Mouse (Mus musculus): Measurements from ENCODE around the gene Olfr412. TPM values are rescaled to one million over a fixed set of nuclear protein-coding genes. Genes with fewer than 3 reads are reported as not detected.

The Olfr412 gene
- not detected in 2 replicates for polyA plus RNA-seq (2012; rRNA removed)

GRCm38 (mm10) chr11:74361769-74362168 lies at the start of gene Olfr412:
Olfr412 (plus strand) TSS chr11:74362069.

DNA sequence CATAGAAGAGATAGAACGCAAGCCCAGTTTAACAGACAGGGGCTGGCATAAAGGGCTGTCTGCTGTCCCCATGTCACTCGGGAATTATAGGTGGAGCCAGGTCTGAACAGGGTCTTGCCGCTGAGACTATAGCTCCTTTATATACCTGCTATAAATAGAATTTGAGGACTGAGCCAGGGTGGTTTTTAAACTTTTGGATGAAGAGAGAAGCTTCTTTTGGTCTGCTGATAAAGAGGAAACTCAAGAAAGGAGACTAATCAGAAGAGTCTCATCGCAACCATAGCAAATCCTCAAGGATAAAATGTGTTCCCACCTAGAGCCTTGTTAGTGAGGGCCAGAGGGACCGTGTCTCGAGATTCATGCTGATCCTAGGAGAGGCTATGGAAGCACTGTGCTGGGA lies 23.9 kb upstream of the Olfr412 start, which contains the start of gene Olfr410:
Gene Olfr410, minus strand, starts transcription at position 101 of the 400 bp plus-strand sequence.

GRCm38 (mm10) chr11:74352550-74352949 lies 9.3 kb upstream of the Olfr412 start, which contains the start of gene Olfr411:
Olfr411 (minus strand) TSS chr11:74352650.

Other genes with a start within 250 kb of the Olfr412 start
- not detected in 2 replicates for gene Olfr401, start 248.4 kb upstream of the Olfr412 start, polyA plus RNA-seq (2012; rRNA removed)
- gene Olfr402, start 208.5 kb upstream of the Olfr412 start, polyA plus RNA-seq (2012; rRNA removed), result not detected in 2 replicates
- not detected in 2 replicates for gene Olfr403, start 175.8 kb upstream of the Olfr412 start, polyA plus RNA-seq (2012; rRNA removed)
- not detected in 2 replicates for gene Olfr43, start 150.7 kb upstream of the Olfr412 start, polyA plus RNA-seq (2012; rRNA removed)
- gene Olfr406, start 102.3 kb upstream of the Olfr412 start, polyA plus RNA-seq (2012; rRNA removed), result not detected in 2 replicates
- not detected in 2 replicates for gene Olfr59, start 78.3 kb upstream of the Olfr412 start, polyA plus RNA-seq (2012; rRNA removed)
- not detected in 2 replicates for gene Olfr410, start 24.0 kb upstream of the Olfr412 start, polyA plus RNA-seq (2012; rRNA removed)
- not detected in 2 replicates for gene Olfr411, start 9.4 kb upstream of the Olfr412 start, polyA plus RNA-seq (2012; rRNA removed)
- gene Rap1gap2, start 248.8 kb downstream of the Olfr412 start, polyA plus RNA-seq (2012; rRNA removed), result 0.98 and 1.3 TPM in 2 replicates

All from liver, embryonic 14 days (tissue).